In the genomic region with DNA sequence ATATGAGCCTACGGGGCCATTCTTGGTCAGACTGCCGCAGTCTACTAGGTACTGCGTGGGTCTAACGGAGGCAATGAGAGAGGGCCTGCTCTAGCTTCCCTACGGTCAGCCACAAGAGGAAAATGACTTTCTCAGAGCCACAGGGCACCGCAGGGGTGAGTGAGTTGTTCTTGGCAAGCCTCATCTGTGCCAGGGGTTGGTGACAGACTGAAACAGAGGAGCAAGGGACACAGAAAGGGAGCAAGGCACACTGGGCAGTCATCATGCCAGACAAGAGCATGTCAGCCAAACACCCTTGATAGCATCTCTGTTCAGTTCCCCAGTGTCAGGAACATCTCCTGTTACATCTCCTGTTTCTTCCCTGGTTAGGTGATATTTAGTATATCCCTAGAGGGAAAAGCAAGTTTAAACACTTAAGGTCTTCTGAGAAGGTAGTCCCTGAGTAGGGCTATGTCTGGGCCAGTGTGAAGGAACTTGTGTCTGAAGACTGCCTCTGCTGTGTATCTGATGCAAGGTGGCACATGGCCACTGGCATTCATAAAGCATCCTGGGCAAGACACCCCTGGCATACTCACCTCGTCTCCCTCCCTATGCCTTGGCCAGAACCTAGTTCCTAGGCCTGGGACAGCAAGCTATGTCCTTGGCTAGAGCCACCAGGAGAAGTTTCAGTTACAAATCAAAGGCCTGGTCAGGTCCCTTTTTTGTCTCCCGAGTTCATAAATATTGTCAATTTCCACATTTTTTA, we compare ENCODE assay signal across 31 mouse cellular contexts. TPM values are rescaled to one million over a fixed set of nuclear protein-coding genes. Genes with fewer than 3 reads are reported as not detected.
DNase-seq lines count a peak whose midpoint lies in the region; ATAC-seq and TF ChIP-seq lines count a peak whose summit lies in the region.
"Had no signal": no experiment of that assay in that cellular context is flagged by ENCODE, and none has a peak within 500 bp of the region (broad histone marks: within the 10 kb centered on the region; RNA-seq: fewer than 3 reads in every experiment).

No protein-coding gene starts in this region.

- ATAC-seq in heart, embryonic 12.5 days (ENCODE audit: insufficient number of reproducible peaks, low FRiP score): no peak
- ATAC-seq: activated CD4-positive, CD25-positive, alpha-beta regulatory T cell, adult 4 months; forebrain, embryonic 15.5 days; hindbrain, embryonic 16.5 days; intestine, embryonic 15.5 days had no signal

- no peaks in the 10 kb centered on the region for H3K9me3 ChIP-seq in heart, embryonic 10.5 days
- no peaks in the 10 kb centered on the region for H3K9me3 ChIP-seq in heart, embryonic 12.5 days (replicated peaks)
- no peaks in the 10 kb centered on the region for H3K9me3 ChIP-seq in E14TG2a.4 (ENCODE audit: low read length)
- H3K9me3 ChIP-seq: embryonic facial prominence, embryonic 12.5 days; embryonic facial prominence, embryonic 15.5 days; forebrain, embryonic 12.5 days; forebrain, embryonic 15.5 days; heart, embryonic 15.5 days; hindbrain, embryonic 10.5 days; hindbrain, embryonic 13.5 days; intestine, embryonic 15.5 days had no signal

- H3K27ac ChIP-seq in heart, embryonic 10.5 days: 0 out of 2 replicates have a peak overlapping the region, but pooled peaks have one; percentile 32
- no peak overlapping the region for H3K27ac ChIP-seq in heart, embryonic 12.5 days (ENCODE audit: poor library complexity, severe bottlenecking)
- H3K27ac ChIP-seq in left cerebral cortex, adult 2 months: no peak overlapping the region
- H3K27ac ChIP-seq: embryonic facial prominence, embryonic 12.5 days; embryonic facial prominence, embryonic 15.5 days; forebrain, embryonic 12.5 days; forebrain, embryonic 15.5 days; heart, adult 2 months; heart, embryonic 15.5 days; hindbrain, embryonic 10.5 days; hindbrain, embryonic 13.5 days; intestine, embryonic 15.5 days had no signal

- peak; percentile 62 for DNase-seq in gastrocnemius, adult 18-20 months (ENCODE audit: low spot score)
- DNase-seq in gastrocnemius, postnatal 10 days: no peak
- DNase-seq in heart, embryonic 10.5 days (ENCODE audit: low spot score): no peak
- peak; percentile 73 for DNase-seq in gastrocnemius, postnatal 25 days
- DNase-seq in left cerebral cortex, adult 2 months (ENCODE audit: extremely low spot score in 1 of 2, low spot score in 2 of 2): no peak
- DNase-seq: adrenal gland, adult 8-10 months; B cell, adult 2 months; cerebellum, adult 11 months; cerebellum, adult 2 months; cerebellum, adult 9-11 months; cerebellum, postnatal 25 days; heart, adult 2 months; heart, postnatal 10 days; heart, postnatal 36 days; kidney, adult 11 months had no signal

- TF ChIP-seq CTCF in E14TG2a.4 (conservative IDR thresholded peaks at IDR 0.05; ENCODE audit: low read length): no peak
- no peak for TF ChIP-seq CTCF in left cerebral cortex, adult 2 months (IDR thresholded peaks at IDR 0.05)

- no peaks in the 10 kb centered on the region for H3K27me3 ChIP-seq in heart, embryonic 10.5 days (ENCODE audit: insufficient read depth, poor library complexity, severe bottlenecking)
- no peaks in the 10 kb centered on the region for H3K27me3 ChIP-seq in heart, embryonic 12.5 days (replicated peaks)
- H3K27me3 ChIP-seq in E14TG2a.4 (ENCODE audit: insufficient read depth, low read length): peaks cover 29% of the 10 kb centered on the region
- H3K27me3 ChIP-seq: embryonic facial prominence, embryonic 12.5 days; embryonic facial prominence, embryonic 15.5 days; forebrain, embryonic 12.5 days; forebrain, embryonic 15.5 days; heart, embryonic 15.5 days; hindbrain, embryonic 13.5 days; intestine, embryonic 15.5 days had no signal

- no peak overlapping the region for H3K4me2 ChIP-seq in heart, embryonic 12.5 days
- H3K4me2 ChIP-seq: embryonic facial prominence, embryonic 12.5 days; embryonic facial prominence, embryonic 15.5 days; forebrain, embryonic 12.5 days; forebrain, embryonic 15.5 days; heart, embryonic 11.5 days; heart, embryonic 15.5 days; hindbrain, embryonic 13.5 days; intestine, embryonic 15.5 days had no signal

- peaks cover 4% of the 10 kb centered on the region; the same call in 1 of the 2 replicates for H3K36me3 ChIP-seq in heart, embryonic 10.5 days
- H3K36me3 ChIP-seq in heart, embryonic 12.5 days: peaks cover 3% of the 10 kb centered on the region; the same call in 1 of the 2 replicates
- H3K36me3 ChIP-seq in E14TG2a.4 (ENCODE audit: insufficient read depth, low read length): no peaks in the 10 kb centered on the region
- H3K36me3 ChIP-seq: embryonic facial prominence, embryonic 12.5 days; embryonic facial prominence, embryonic 15.5 days; forebrain, embryonic 12.5 days; forebrain, embryonic 15.5 days; heart, embryonic 15.5 days; hindbrain, embryonic 10.5 days; hindbrain, embryonic 13.5 days; intestine, embryonic 15.5 days had no signal

- peaks cover 42% of the 10 kb centered on the region for H3K4me1 ChIP-seq in heart, embryonic 10.5 days
- peaks cover 20% of the 10 kb centered on the region for H3K4me1 ChIP-seq in heart, embryonic 12.5 days (replicated peaks)
- H3K4me1 ChIP-seq in E14TG2a.4 (replicated peaks; ENCODE audit: low read depth, low read length): peaks cover 15% of the 10 kb centered on the region
- H3K4me1 ChIP-seq: embryonic facial prominence, embryonic 12.5 days; embryonic facial prominence, embryonic 15.5 days; forebrain, embryonic 12.5 days; forebrain, embryonic 15.5 days; hindbrain, embryonic 13.5 days; intestine, embryonic 15.5 days had no signal

- no peak overlapping the region for H3K9ac ChIP-seq in heart, embryonic 12.5 days
- H3K9ac ChIP-seq: embryonic facial prominence, embryonic 12.5 days; embryonic facial prominence, embryonic 15.5 days; forebrain, embryonic 12.5 days; forebrain, embryonic 15.5 days; heart, embryonic 15.5 days; hindbrain, embryonic 13.5 days; intestine, embryonic 15.5 days had no signal

- no peak overlapping the region for H3K4me3 ChIP-seq in heart, embryonic 10.5 days
- H3K4me3 ChIP-seq in heart, embryonic 12.5 days: no peak overlapping the region
- H3K4me3 ChIP-seq in E14TG2a.4 (replicated peaks; ENCODE audit: low read length): peak overlapping the region; percentile 70
- H3K4me3 ChIP-seq in left cerebral cortex, adult 2 months: no peak overlapping the region
- H3K4me3 ChIP-seq: embryonic facial prominence, embryonic 12.5 days; embryonic facial prominence, embryonic 15.5 days; forebrain, embryonic 12.5 days; forebrain, embryonic 15.5 days; heart, adult 2 months; heart, embryonic 15.5 days; hindbrain, embryonic 10.5 days; hindbrain, embryonic 13.5 days; intestine, embryonic 15.5 days had no signal

- WGBS in heart, embryonic 10.5 days: 81% methylated on average over 8 of the region's 8 CpGs
- WGBS in heart, embryonic 12.5 days: 84% methylated on average over 8 of the region's 8 CpGs

- intact Hi-C loops in left cerebral cortex, adult 2 months (cut with DNase I): no loop called here

RNA-seq across cellular contexts. Expression of a gene that starts 34.6 kb away (rescaled TPM):
- total RNA-seq in gastrocnemius, adult 18-20 months (2021): under 1 TPM in 1 of 2 experiments, not detected in 1; 0.05 TPM
- total RNA-seq in gastrocnemius, postnatal 10 days (2021): under 1 TPM in 1 of 2 experiments, not detected in 1; 0.05 TPM
- polyA plus RNA-seq in heart, embryonic 10.5 days (2016; fragmentation: Nextera tagmentation; extraction: Ambion mirVana): 0.03 TPM in 1 of 2 replicates, not detected in the other
- polyA plus RNA-seq in heart, embryonic 12.5 days (2016; fragmentation: Nextera tagmentation; extraction: Ambion mirVana): not detected in 2 replicates
- under 1 TPM in 1 of 2 experiments, not detected in 1; 0.16 TPM for total RNA-seq in gastrocnemius, postnatal 25 days (2021)
- total RNA-seq in left cerebral cortex, adult 2 months (2021): under 1 TPM; 0.32 to 0.33 TPM
- total RNA-seq: adrenal gland, adult 8-10 months; adrenal gland, postnatal 4 days; common myeloid progenitor, adult 5-6 weeks; granulocyte monocyte progenitor cell, adult 5-6 weeks had no signal
- polyA plus RNA-seq: activated CD4-positive, CD25-positive, alpha-beta regulatory T cell, adult 4 months; cerebellum, adult 2 months; embryonic facial prominence, embryonic 12.5 days; embryonic facial prominence, embryonic 15.5 days; forebrain, embryonic 12.5 days; forebrain, embryonic 15.5 days; heart, embryonic 11.5 days; hindbrain, embryonic 10.5 days; hindbrain, embryonic 13.5 days; intestine, embryonic 15.5 days had no signal

RNA-seq across cellular contexts. Expression of a gene that starts 45.0 kb away (rescaled TPM):
- total RNA-seq in gastrocnemius, adult 18-20 months (2021): 1 to 10 TPM; 2.4 to 4.9 TPM
- total RNA-seq in gastrocnemius, postnatal 10 days (2021): under 1 TPM; 0.38 to 0.49 TPM
- 1.9 and 3.6 TPM in 2 replicates for polyA plus RNA-seq in heart, embryonic 10.5 days (2016; fragmentation: Nextera tagmentation; extraction: Ambion mirVana)
- polyA plus RNA-seq in heart, embryonic 12.5 days (2016; fragmentation: Nextera tagmentation; extraction: Ambion mirVana): 2.7 and 2.9 TPM in 2 replicates
- total RNA-seq in gastrocnemius, postnatal 25 days (2021): 1 to 10 TPM; 2.3 to 6.4 TPM
- total RNA-seq in left cerebral cortex, adult 2 months (2021): 1 to 10 TPM; 3.3 to 3.8 TPM
- total RNA-seq: common myeloid progenitor, adult 5-6 weeks; granulocyte monocyte progenitor cell, adult 5-6 weeks had no signal
- polyA plus RNA-seq: activated CD4-positive, CD25-positive, alpha-beta regulatory T cell, adult 4 months; embryonic facial prominence, embryonic 12.5 days had no signal

RNA-seq across cellular contexts. Expression of a gene that starts 50.2 kb away (rescaled TPM):
- 100 to 1,000 TPM; 138 to 152 TPM for total RNA-seq in gastrocnemius, adult 18-20 months (2021)
- 10 to 100 TPM; 33.1 to 34.3 TPM for total RNA-seq in gastrocnemius, postnatal 10 days (2021)
- polyA plus RNA-seq in heart, embryonic 10.5 days (2016; fragmentation: Nextera tagmentation; extraction: Ambion mirVana): 13.9 and 27.9 TPM in 2 replicates
- polyA plus RNA-seq in heart, embryonic 12.5 days (2016; fragmentation: Nextera tagmentation; extraction: Ambion mirVana): 38.2 and 45.2 TPM in 2 replicates
- 100 to 1,000 TPM; 116 to 121 TPM for total RNA-seq in gastrocnemius, postnatal 25 days (2021)
- 10 to 100 TPM; 71.9 to 74.0 TPM for total RNA-seq in left cerebral cortex, adult 2 months (2021)
- total RNA-seq: common myeloid progenitor, adult 5-6 weeks; granulocyte monocyte progenitor cell, adult 5-6 weeks had no signal
- polyA plus RNA-seq: activated CD4-positive, CD25-positive, alpha-beta regulatory T cell, adult 4 months had no signal

Comparison
In these comparisons a context has a peak if more than half of its experiments do, and no peak if none do; other contexts are left out.
1. DNase-seq: peak in gastrocnemius, adult 18-20 months (single experiment) and gastrocnemius, postnatal 25 days (single experiment); none in gastrocnemius, postnatal 10 days (single experiment), heart, embryonic 10.5 days (single experiment) and left cerebral cortex, adult 2 months (0 of 2).